8 mouse cellular contexts compared by ENCODE assay signal in genomic region chr16:42907283-42907701, GRCm38 (mm10). TPM values are rescaled to one million over a fixed set of nuclear protein-coding genes. Genes with fewer than 3 reads are reported as not detected.
A peak's percentile ranks its signal among the peaks of the same experiment; 100 is the strongest.
DNase-seq lines count a peak whose midpoint lies in the region; ATAC-seq lines count a peak whose summit lies in the region.

No protein-coding gene starts in this region.

- 21% methylated on average over 4 of the region's 4 CpGs for WGBS in lung, embryonic 15.5 days

- H3K9ac ChIP-seq in lung, embryonic 15.5 days, result peak overlapping the region; percentile 32; the same call in 1 of the 2 replicates

- ATAC-seq in frontal cortex, adult (ENCODE audit: low TSS enrichment), result peak; percentile 27; the same call in 1 of the 2 replicates
- peak; percentile 74; the same call in 1 of the 2 replicates for ATAC-seq in lung, embryonic 15.5 days (ENCODE audit: borderline replicate concordance, extremely low read depth, low FRiP score, low TSS enrichment)

- H3K27me3 ChIP-seq in lung, embryonic 15.5 days, result no peaks in the 10 kb centered on the region

- H3K9me3 ChIP-seq in lung, embryonic 15.5 days, result no peaks in the 10 kb centered on the region

- peak overlapping the region; percentile 54 for H3K4me2 ChIP-seq in lung, embryonic 15.5 days

- no peaks in the 10 kb centered on the region for H3K36me3 ChIP-seq in lung, embryonic 15.5 days

- peak overlapping the region; percentile 63 for H3K27ac ChIP-seq in lung, embryonic 15.5 days

- H3K4me1 ChIP-seq in lung, embryonic 15.5 days, result peaks cover 7% of the 10 kb centered on the region; the same call in 1 of the 2 replicates

- no peak for DNase-seq in frontal cortex, postnatal 14 days (ENCODE audit: low spot score in 2 of 2)
- DNase-seq in brain, embryonic 18.5 days (ENCODE audit: low read depth, low spot score), result peak; percentile 30
- DNase-seq in heart, adult 18-20 months, result peak; percentile 69 to 78
- DNase-seq in kidney, adult 18-20 months, result peak; percentile 72
- peak; percentile 13 for DNase-seq in ovary, postnatal 36 days (ENCODE audit: low spot score)
- DNase-seq in right cerebral cortex, postnatal 25 days, result no peak

- peak overlapping the region; percentile 36 for H3K4me3 ChIP-seq in lung, embryonic 15.5 days

RNA-seq across cellular contexts. Expression of gene Zbtb20, which starts 31.6 kb away (rescaled TPM):
- 100 to 1,000 TPM; 149 to 178 TPM for total RNA-seq in heart, adult 18-20 months (2021)
- 17.9 and 22.1 TPM in 2 replicates for polyA plus RNA-seq in lung, embryonic 15.5 days (2015; fragmentation: Nextera tagmentation; extraction: Ambion mirVana)

Comparison
In these comparisons a context has a peak if more than half of its experiments do, and no peak if none do; other contexts are left out.
1. DNase-seq: peak in brain, embryonic 18.5 days (single experiment), heart, adult 18-20 months (2 of 2), kidney, adult 18-20 months (single experiment) and ovary, postnatal 36 days (single experiment); none in frontal cortex, postnatal 14 days (0 of 2) and right cerebral cortex, postnatal 25 days (single experiment).